Mouse (Mus musculus) lung, postnatal 14 days (tissue): ENCODE measurements around the gene Ptprr.

Experiments used
- DNase-seq: peaks from one replicate; pipeline ENCODE4 v3.0.0; 2021

The Ptprr gene

GRCm38 (mm10) chr10:116201542-116201941 is 183.5 kb downstream of the Ptprr start:
- DNase-seq: no peak

GRCm38 (mm10) chr10:116205580-116206358 is 187.8 kb downstream of the Ptprr start:
- peak; percentile 23 for DNase-seq

GRCm38 (mm10) chr10:116206449-116206848 is 188.4 kb downstream of the Ptprr start:
- no peak for DNase-seq

- DNase-seq: peak; percentile 45
Measured at GRCm38 (mm10) chr10:116207987-116208726, 190.1 kb downstream of the Ptprr start.

- DNase-seq: peak; percentile 18
Measured at GRCm38 (mm10) chr10:116208727-116209115, 190.7 kb downstream of the Ptprr start.

- DNase-seq: no peak
Measured at GRCm38 (mm10) chr10:116212127-116212526, 194.1 kb downstream of the Ptprr start.

- peak; percentile 43 for DNase-seq
Measured at GRCm38 (mm10) chr10:116220336-116221118, 202.5 kb downstream of the Ptprr start.

- DNase-seq: no peak
Measured at GRCm38 (mm10) chr10:116235299-116235698, 217.3 kb downstream of the Ptprr start.

- peak; percentile 13 for DNase-seq
Measured at GRCm38 (mm10) chr10:116242200-116242599, 224.2 kb downstream of the Ptprr start.

GRCm38 (mm10) chr10:116243373-116243772 is 225.4 kb downstream of the Ptprr start:
- no peak for DNase-seq

- DNase-seq: no peak
Measured at GRCm38 (mm10) chr10:116245632-116246031, 227.6 kb downstream of the Ptprr start.

GRCm38 (mm10) chr10:116252668-116253067 is 234.7 kb downstream of the Ptprr start:
- DNase-seq: no peak

GRCm38 (mm10) chr10:116253972-116254371 is 236.0 kb downstream of the Ptprr start:
- no peak for DNase-seq

GRCm38 (mm10) chr10:116259298-116259697 is 241.3 kb downstream of the Ptprr start:
- no peak for DNase-seq

- no peak for DNase-seq
Measured at GRCm38 (mm10) chr10:116260658-116261433, 242.8 kb downstream of the Ptprr start.

- DNase-seq: no peak
Measured at GRCm38 (mm10) chr10:116261559-116261958, 243.5 kb downstream of the Ptprr start.

- no peak for DNase-seq
Measured at GRCm38 (mm10) chr10:116264521-116264920, 246.5 kb downstream of the Ptprr start.

- DNase-seq: peak; percentile 58
Measured at GRCm38 (mm10) chr10:116266561-116267433, 248.8 kb downstream of the Ptprr start.

- no peak for DNase-seq
Measured at GRCm38 (mm10) chr10:116267434-116267822, 249.4 kb downstream of the Ptprr start.

- no peak for DNase-seq
Measured at GRCm38 (mm10) chr10:116268343-116268742, 250.3 kb downstream of the Ptprr start.
